Mouse (Mus musculus) E14TG2a.4 (cell line): ENCODE results near the gene Sohlh2.

ENCODE experiments used
- CTCF ChIP-seq: conservative IDR thresholded peaks from 2 replicates; pipeline ENCODE4 v1.5.1; 2014; ENCODE audit warnings: low read length
- POU5F1 ChIP-seq: IDR thresholded peaks from 2 replicates; pipeline ENCODE4 v1.6.1; 2014; ENCODE audit warnings: low read length, borderline replicate concordance

DNA sequence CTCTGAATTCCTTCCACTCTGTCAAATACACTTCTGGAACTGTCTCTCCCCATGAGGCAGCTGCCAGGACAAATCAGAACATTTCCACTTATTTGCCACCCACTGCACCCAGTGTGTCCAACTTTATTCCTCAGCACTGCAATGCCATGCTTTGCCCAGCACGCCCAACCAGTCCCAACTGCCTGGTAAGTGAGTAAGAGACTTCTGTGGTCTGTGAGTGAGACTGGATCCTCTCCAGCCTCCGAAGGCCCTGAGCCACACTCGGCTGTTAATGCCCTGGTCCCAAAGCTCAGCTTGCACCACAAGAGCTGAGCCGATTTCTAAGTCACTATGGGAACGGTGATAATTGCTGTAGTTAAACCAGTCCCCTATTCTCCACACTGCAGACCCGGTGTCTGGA lies 25.8 kb downstream of the Sohlh2 start:
- TF ChIP-seq CTCF (no peak), POU5F1 (no peak)
